Mouse (Mus musculus) midbrain, embryonic 11.5 days (tissue): ENCODE results near the gene 1700020N01Rik. TPM values are rescaled to one million over a fixed set of nuclear protein-coding genes. Genes with fewer than 3 reads are reported as not detected.

Experiments used
- ATAC-seq: fragments of 200-750 bp; cut with Nextera tagmentation; 2 replicates; pipeline ENCODE4 v1.8.0; 2017; ENCODE audit warnings: moderate TSS enrichment, moderate library complexity; ENCODE audit not compliant: low FRiP score
- DNase-seq: peaks from one replicate; pipeline ENCODE4 v3.0.0; 2015; ENCODE audit warnings: low spot score; ENCODE audit errors: missing footprints
- H3K27ac ChIP-seq: fragments of 300-500 bp; sonication (generic); 2 replicates; pipeline ENCODE4 v1.5.1; 2014; ENCODE audit warnings: low read depth, low read length
- H3K27me3 ChIP-seq: fragments of 300-500 bp; sonication (generic); 2 replicates; pipeline ENCODE4 v1.6.1; 2014; ENCODE audit warnings: mild to moderate bottlenecking, low read length, moderate library complexity, mixed read lengths; ENCODE audit not compliant: control insufficient read depth, insufficient read depth
- H3K36me3 ChIP-seq: fragments of 300-500 bp; sonication (generic); 2 replicates; pipeline ENCODE4 v1.6.1; 2014; ENCODE audit warnings: mild to moderate bottlenecking, low read length, moderate library complexity, mixed read lengths; ENCODE audit not compliant: control insufficient read depth, insufficient read depth
- H3K4me1 ChIP-seq: fragments of 300-500 bp; sonication (generic); 2 replicates; pipeline ENCODE4 v1.6.1; 2014; ENCODE audit warnings: low read length; ENCODE audit not compliant: control insufficient read depth, insufficient read depth
- H3K4me2 ChIP-seq: fragments of 300-500 bp; sonication (generic); 2 replicates; pipeline ENCODE4 v1.6.1; 2014; ENCODE audit warnings: mild to moderate bottlenecking, moderate library complexity
- H3K4me3 ChIP-seq: fragments of 300-500 bp; sonication (generic); 2 replicates; pipeline ENCODE4 v1.5.1; 2014; ENCODE audit warnings: low read depth, low read length
- H3K9ac ChIP-seq: fragments of 300-500 bp; sonication (generic); 2 replicates; pipeline ENCODE4 v1.6.1; 2014; ENCODE audit warnings: low read length
- H3K9me3 ChIP-seq: fragments of 300-500 bp; sonication (generic); 2 replicates; pipeline ENCODE4 v1.6.1; 2016; ENCODE audit warnings: low read length; ENCODE audit not compliant: control insufficient read depth
- WGBS: fragments of 180-500 bp; shearing (Covaris S2); extraction: QIAGEN DNeasy Blood & Tissue Kit; methylation state at CpG from one replicate; pipeline ENCODE4 v1.1.7; 2014; 5-methylcytosine and 5-hydroxymethylcytosine counted together
- polyA plus RNA-seq: library from polyadenylated mRNA; unstranded; fragments of >200 nt; fragmentation: Nextera tagmentation; extraction: Ambion mirVana; gene quantifications from 2 replicates; pipeline ENCODE4 v1.2.1, GENCODE M21; 2014

The 1700020N01Rik gene
- polyA plus RNA-seq, 1 experiment from 2014 or later: not detected

GRCm38 (mm10) chr10:21559769-21560168, 33.2 kb upstream of the 1700020N01Rik start:
- no peaks in the 10 kb centered on the region for H3K27me3 ChIP-seq
- no peak overlapping the region for H3K4me3 ChIP-seq
- ATAC-seq (no peak), DNase-seq (no peak)
- H3K27ac ChIP-seq: no peak overlapping the region
- H3K36me3 ChIP-seq: no peaks in the 10 kb centered on the region
- H3K4me1 ChIP-seq: no peaks in the 10 kb centered on the region
- no peak overlapping the region for H3K4me2 ChIP-seq
- H3K9ac ChIP-seq: no peak overlapping the region
- WGBS: 85% methylated on average over 15 of the region's 15 CpGs
- no peaks in the 10 kb centered on the region for H3K9me3 ChIP-seq

GRCm38 (mm10) chr10:21561181-21561580, 31.8 kb upstream of the 1700020N01Rik start:
- Histone ChIP-seq H3K27me3 (no peaks in the 10 kb centered on the region), H3K4me3 (no peak overlapping the region), H3K27ac (no peak overlapping the region), H3K4me1 (no peaks in the 10 kb centered on the region), H3K36me3 (no peaks in the 10 kb centered on the region), H3K9ac (no peak overlapping the region), H3K4me2 (no peak overlapping the region), H3K9me3 (no peaks in the 10 kb centered on the region)
- ATAC-seq (no peak), DNase-seq (no peak)
- whole genome bisulfite sequencing: 84% methylated on average over 1 of the region's 1 CpGs

DNA sequence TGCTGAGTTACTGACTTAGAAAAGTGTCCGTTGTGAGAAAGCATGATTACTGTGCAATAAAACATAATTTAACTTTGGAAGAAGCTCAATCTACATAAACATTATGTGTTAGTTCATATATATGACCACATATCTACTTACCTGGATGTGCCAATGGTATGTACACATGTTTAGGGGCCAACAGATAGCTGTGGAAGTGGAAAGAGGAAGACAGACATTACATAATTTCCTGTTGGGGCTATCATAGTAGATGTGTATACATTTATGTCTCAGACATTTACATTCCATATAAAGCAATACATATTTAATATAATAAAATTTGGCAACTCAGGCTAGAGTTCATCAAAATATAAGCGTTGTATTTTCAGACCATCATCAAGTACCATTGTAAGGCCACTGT, 29.5 kb upstream of the 1700020N01Rik start:
- Histone ChIP-seq H3K4me2 (no peak overlapping the region), H3K9me3 (no peaks in the 10 kb centered on the region), H3K36me3 (no peaks in the 10 kb centered on the region), H3K27ac (no peak overlapping the region), H3K27me3 (no peaks in the 10 kb centered on the region), H3K4me3 (no peak overlapping the region), H3K9ac (no peak overlapping the region), H3K4me1 (no peaks in the 10 kb centered on the region)
- ATAC-seq (no peak), DNase-seq (no peak)
- WGBS: 94% methylated on average over 2 of the region's 2 CpGs

DNA sequence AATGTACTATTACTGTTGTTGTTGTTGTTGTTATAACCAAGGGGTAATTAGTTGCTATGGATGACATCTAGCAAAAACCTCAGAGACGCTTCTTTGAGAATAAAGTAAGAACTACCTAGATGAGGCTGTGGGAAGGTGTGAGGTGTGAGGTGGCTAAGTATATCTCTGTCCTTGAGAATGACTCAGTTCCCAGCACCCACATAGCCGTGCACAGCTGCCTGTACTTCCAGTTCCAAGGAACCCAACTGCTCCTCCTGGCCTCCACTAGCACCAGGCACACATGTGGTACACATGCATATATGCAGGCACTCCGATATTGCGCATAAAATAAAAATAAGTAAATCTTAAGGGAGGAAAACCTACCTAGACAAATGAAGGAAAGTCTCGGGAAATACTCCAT, 28.8 kb upstream of the 1700020N01Rik start:
- 87% methylated on average over 5 of the region's 5 CpGs for WGBS
- H3K4me3 ChIP-seq: no peak overlapping the region
- no peak overlapping the region for H3K9ac ChIP-seq
- ATAC-seq (no peak), DNase-seq (no peak)
- no peaks in the 10 kb centered on the region for H3K27me3 ChIP-seq
- H3K9me3 ChIP-seq: no peaks in the 10 kb centered on the region
- H3K36me3 ChIP-seq: no peaks in the 10 kb centered on the region
- no peak overlapping the region for H3K27ac ChIP-seq
- no peak overlapping the region for H3K4me2 ChIP-seq
- H3K4me1 ChIP-seq: no peaks in the 10 kb centered on the region

- no peak overlapping the region for H3K4me2 ChIP-seq
- H3K27me3 ChIP-seq: no peaks in the 10 kb centered on the region
- H3K9ac ChIP-seq: no peak overlapping the region
- ATAC-seq: no peak
- H3K36me3 ChIP-seq: no peaks in the 10 kb centered on the region
- no peak for DNase-seq
- no peak overlapping the region for H3K4me3 ChIP-seq
- H3K9me3 ChIP-seq: no peaks in the 10 kb centered on the region
- 97% methylated on average over 1 of the region's 1 CpGs for WGBS
- no peak overlapping the region for H3K27ac ChIP-seq
- no peaks in the 10 kb centered on the region for H3K4me1 ChIP-seq
Observed at GRCm38 (mm10) chr10:21566074-21566473, 26.9 kb upstream of the 1700020N01Rik start.

- WGBS: 85% methylated on average over 4 of the region's 4 CpGs
- ATAC-seq: no peak
- H3K9ac ChIP-seq: no peak overlapping the region
- peak; percentile 39 for DNase-seq
- H3K4me1 ChIP-seq: no peaks in the 10 kb centered on the region
- no peaks in the 10 kb centered on the region for H3K27me3 ChIP-seq
- no peaks in the 10 kb centered on the region for H3K36me3 ChIP-seq
- no peak overlapping the region for H3K4me3 ChIP-seq
- H3K27ac ChIP-seq: no peak overlapping the region
- H3K9me3 ChIP-seq: no peaks in the 10 kb centered on the region
- no peak overlapping the region for H3K4me2 ChIP-seq
Observed at GRCm38 (mm10) chr10:21571615-21572014, 21.3 kb upstream of the 1700020N01Rik start.

DNA sequence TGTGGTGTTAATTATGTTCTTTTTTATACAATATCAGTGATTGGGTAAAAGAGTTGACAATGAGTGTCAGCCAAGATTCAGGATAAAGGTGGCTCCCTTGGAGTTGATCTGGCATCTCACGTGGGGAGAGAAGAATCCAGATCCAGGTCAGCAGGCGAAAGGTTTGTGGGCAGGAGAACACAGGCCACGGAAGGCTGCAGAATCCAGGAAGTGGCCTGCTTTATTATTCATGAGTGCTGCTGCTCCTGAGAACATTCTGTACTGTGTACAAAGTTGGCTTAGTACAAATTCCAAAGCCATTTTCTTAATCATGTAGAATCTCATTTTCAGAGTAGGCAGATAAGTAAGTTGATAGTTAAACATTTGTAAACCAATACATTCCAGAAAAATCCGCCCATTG, 19.2 kb upstream of the 1700020N01Rik start:
- WGBS: 82% methylated on average over 4 of the region's 4 CpGs
- Histone ChIP-seq H3K4me3 (no peak overlapping the region), H3K27me3 (no peaks in the 10 kb centered on the region), H3K9me3 (no peaks in the 10 kb centered on the region), H3K4me1 (no peaks in the 10 kb centered on the region), H3K4me2 (no peak overlapping the region), H3K36me3 (no peaks in the 10 kb centered on the region), H3K27ac (no peak overlapping the region), H3K9ac (no peak overlapping the region)
- ATAC-seq (no peak), DNase-seq (no peak)

GRCm38 (mm10) chr10:21575806-21576378, 17.1 kb upstream of the 1700020N01Rik start:
- H3K4me2 ChIP-seq: no peak overlapping the region
- WGBS: 88% methylated on average over 11 of the region's 11 CpGs
- no peak overlapping the region for H3K9ac ChIP-seq
- no peaks in the 10 kb centered on the region for H3K4me1 ChIP-seq
- H3K9me3 ChIP-seq: no peaks in the 10 kb centered on the region
- DNase-seq: peak; percentile 31
- no peak overlapping the region for H3K4me3 ChIP-seq
- no peak for ATAC-seq
- H3K36me3 ChIP-seq: no peaks in the 10 kb centered on the region
- no peak overlapping the region for H3K27ac ChIP-seq
- H3K27me3 ChIP-seq: no peaks in the 10 kb centered on the region

DNA sequence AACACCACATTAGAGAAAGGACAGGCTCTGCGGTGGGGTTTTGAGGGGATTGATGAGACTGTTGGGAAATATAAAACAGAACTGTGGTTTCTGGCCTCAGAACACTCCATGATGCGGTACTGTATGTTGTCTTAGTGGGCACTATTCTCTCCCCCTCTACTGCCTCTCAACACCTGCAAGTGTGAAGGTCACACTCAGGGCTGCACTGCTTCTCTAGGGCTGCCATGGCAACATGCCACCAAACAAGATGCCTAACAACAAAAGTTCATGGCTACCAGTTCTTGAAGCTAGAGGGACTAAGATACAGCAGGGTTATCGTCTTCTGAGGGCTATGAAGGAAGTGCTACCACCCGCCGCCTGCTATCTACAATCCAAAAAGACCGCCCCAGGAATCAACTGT, 15.1 kb upstream of the 1700020N01Rik start:
- Histone ChIP-seq H3K9ac (no peak overlapping the region), H3K9me3 (no peaks in the 10 kb centered on the region), H3K4me3 (no peak overlapping the region), H3K4me1 (no peaks in the 10 kb centered on the region), H3K27me3 (no peaks in the 10 kb centered on the region), H3K4me2 (no peak overlapping the region), H3K27ac (no peak overlapping the region), H3K36me3 (no peaks in the 10 kb centered on the region)
- ATAC-seq (no peak), DNase-seq (no peak)
- WGBS: 91% methylated on average over 6 of the region's 6 CpGs
